Comparison of ENCODE assay signal across 22 mouse cellular contexts in genomic region chr1:73566770-73567169, GRCm38 (mm10).
DNase-seq lines count a peak whose midpoint lies in the region; ATAC-seq and TF ChIP-seq lines count a peak whose summit lies in the region.
"Had no signal": no experiment of that assay in that cellular context is flagged by ENCODE, and none has a peak within 500 bp of the region (broad histone marks: within the 10 kb centered on the region; RNA-seq: fewer than 3 reads in every experiment).

No protein-coding gene starts in this region.

- no peaks in the 10 kb centered on the region for H3K27me3 ChIP-seq in lung, postnatal 0 days (replicated peaks; ENCODE audit: insufficient read depth, low read length)
- H3K27me3 ChIP-seq: limb, embryonic 12.5 days; midbrain, embryonic 12.5 days; neural tube, embryonic 12.5 days had no signal

- no peak overlapping the region for H3K4me2 ChIP-seq in lung, postnatal 0 days (replicated peaks; ENCODE audit: low read depth, low read length)
- H3K4me2 ChIP-seq: heart, embryonic 11.5 days; limb, embryonic 12.5 days; midbrain, embryonic 12.5 days; neural tube, embryonic 12.5 days had no signal

- peak; percentile 39 to 44 for DNase-seq in heart, adult 18-20 months
- no peak for DNase-seq in heart, postnatal 25 days (ENCODE audit: low spot score)
- DNase-seq in lung, postnatal 0 days (ENCODE audit: low spot score), result peak; percentile 49
- DNase-seq in lung, adult 2 months, result no peak
- peak; percentile 23 for DNase-seq in gastrocnemius, postnatal 25 days
- peak; percentile 56 for DNase-seq in skeletal muscle tissue, adult 2 months (ENCODE audit: low read depth, low spot score)
- DNase-seq in layer of hippocampus, postnatal 25 days (ENCODE audit: extremely low spot score in 1 of 2, low spot score in 1 of 2), result no peak
- DNase-seq: adrenal gland, adult 2 months; cerebellum, adult 11-12 months; cerebellum, postnatal 36 days; right cerebral cortex, postnatal 4 days; thymus, postnatal 25 days had no signal

- no peak for TF ChIP-seq CTCF in lung, postnatal 0 days (IDR thresholded peaks at IDR 0.05)
- no peak for TF ChIP-seq CTCF in lung, adult 2 months (IDR thresholded peaks at IDR 0.05; ENCODE audit: insufficient read depth, low read length)

- H3K27ac ChIP-seq in lung, postnatal 0 days (ENCODE audit: low read length), result no peak overlapping the region
- H3K27ac ChIP-seq: limb, embryonic 12.5 days; liver, embryonic 14.5 days; macrophage; midbrain, embryonic 12.5 days; neural tube, embryonic 12.5 days had no signal

- no peaks in the 10 kb centered on the region for H3K4me1 ChIP-seq in lung, postnatal 0 days (ENCODE audit: insufficient read depth, low read depth, low read length)
- H3K4me1 ChIP-seq in lung, adult 2 months (ENCODE audit: control insufficient read depth, insufficient read depth, low read length), result no peaks in the 10 kb centered on the region
- H3K4me1 ChIP-seq: limb, embryonic 12.5 days; midbrain, embryonic 12.5 days; neural tube, embryonic 12.5 days had no signal

- no peak for TF ChIP-seq POLR2A in lung, adult 2 months (IDR thresholded peaks at IDR 0.05; ENCODE audit: borderline replicate concordance, extremely low read depth, low read depth, low read length)

- no peaks in the 10 kb centered on the region for H3K36me3 ChIP-seq in lung, postnatal 0 days (ENCODE audit: insufficient read depth, low read length)
- H3K36me3 ChIP-seq: limb, embryonic 12.5 days; midbrain, embryonic 12.5 days; neural tube, embryonic 12.5 days had no signal

- 63% methylated on average over 3 of the region's 3 CpGs for WGBS in lung, postnatal 0 days
- 74% methylated on average over 3 of the region's 3 CpGs for WGBS in lung, adult 2 months

- no peaks in the 10 kb centered on the region for H3K9me3 ChIP-seq in lung, postnatal 0 days (ENCODE audit: low read length)
- H3K9me3 ChIP-seq: midbrain, embryonic 12.5 days; neural tube, embryonic 12.5 days had no signal

- H3K9ac ChIP-seq in lung, postnatal 0 days (replicated peaks; ENCODE audit: low read depth), result no peak overlapping the region
- H3K9ac ChIP-seq: limb, embryonic 12.5 days; liver, embryonic 14.5 days; midbrain, embryonic 12.5 days; neural tube, embryonic 12.5 days had no signal

- TF ChIP-seq EP300 in lung, postnatal 0 days (IDR thresholded peaks at IDR 0.05), result no peak

- no peak for ATAC-seq in lung, postnatal 0 days
- ATAC-seq: forebrain, embryonic 14.5 days; hindbrain, embryonic 16.5 days; intestine, embryonic 16.5 days had no signal

- intact Hi-C loops in heart, postnatal 25 days (cut with DNase I), result no loop called here

- no peak overlapping the region for H3K4me3 ChIP-seq in lung, postnatal 0 days (ENCODE audit: low read depth, low read length)
- H3K4me3 ChIP-seq in lung, adult 2 months (replicated peaks; ENCODE audit: extremely low read depth, low read depth, low read length), result no peak overlapping the region
- H3K4me3 ChIP-seq: erythroblast, embryonic 14.5 days; limb, embryonic 12.5 days; midbrain, embryonic 12.5 days; neural tube, embryonic 12.5 days had no signal

Comparison
In these comparisons a context has a peak if more than half of its experiments do, and no peak if none do; other contexts are left out.
1. DNase-seq: peak in heart, adult 18-20 months (2 of 2), lung, postnatal 0 days (single experiment), gastrocnemius, postnatal 25 days (single experiment) and skeletal muscle tissue, adult 2 months (single experiment); none in heart, postnatal 25 days (single experiment), lung, adult 2 months (single experiment) and layer of hippocampus, postnatal 25 days (0 of 2).